In the genomic region with DNA sequence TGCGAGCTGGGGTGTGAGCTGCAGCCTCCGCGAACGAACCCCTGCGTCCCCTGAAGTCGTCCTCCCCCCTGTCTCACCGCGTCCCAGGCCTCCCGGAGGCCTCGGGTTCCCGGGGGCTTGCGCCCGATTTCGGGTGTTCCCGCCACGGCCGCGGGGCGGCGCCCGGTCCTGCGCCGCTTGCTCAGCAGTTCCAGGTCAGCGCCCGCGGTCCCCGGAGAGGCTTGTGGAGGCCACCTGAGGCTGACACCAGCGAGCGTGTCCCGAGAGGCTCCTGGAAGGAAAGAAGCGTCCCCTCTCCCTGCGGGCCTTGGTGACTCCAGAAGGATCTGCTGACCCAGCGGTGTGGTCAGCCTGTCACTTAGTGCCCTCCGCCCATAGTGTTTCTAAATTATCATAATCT, we compare ENCODE assay signal across 7 mouse cellular contexts. TPM values are rescaled to one million over a fixed set of nuclear protein-coding genes. Genes with fewer than 3 reads are reported as not detected.
DNase-seq lines count a peak whose midpoint lies in the region; ATAC-seq and TF ChIP-seq lines count a peak whose summit lies in the region.

No protein-coding gene starts in this region.

- no peak overlapping the region for H3K27ac ChIP-seq in testis, adult 2 months (ENCODE audit: control insufficient read depth, insufficient read depth, low read depth, low read length)
- H3K27ac ChIP-seq in embryonic facial prominence, embryonic 11.5 days (replicated peaks; ENCODE audit: low read depth, low read length), result no peak overlapping the region
- H3K27ac ChIP-seq in intestine, embryonic 16.5 days (ENCODE audit: low read length), result no peak overlapping the region
- H3K27ac ChIP-seq in midbrain, embryonic 13.5 days, result no peak overlapping the region

- TF ChIP-seq POLR2A in testis, adult 2 months (IDR thresholded peaks at IDR 0.05; ENCODE audit: control insufficient read depth, low read depth, low read length), result no peak

- H3K9me3 ChIP-seq in embryonic facial prominence, embryonic 11.5 days (replicated peaks; ENCODE audit: control insufficient read depth, low read length), result no peaks in the 10 kb centered on the region
- H3K9me3 ChIP-seq in intestine, embryonic 16.5 days (ENCODE audit: control insufficient read depth, low read length), result no peaks in the 10 kb centered on the region
- H3K9me3 ChIP-seq in midbrain, embryonic 13.5 days, result no peaks in the 10 kb centered on the region

- no peak overlapping the region for H3K9ac ChIP-seq in embryonic facial prominence, embryonic 11.5 days (replicated peaks; ENCODE audit: low read length)
- H3K9ac ChIP-seq in intestine, embryonic 16.5 days (ENCODE audit: low read depth, low read length), result peak overlapping the region; percentile 35; the same call in 1 of the 2 replicates
- H3K9ac ChIP-seq in midbrain, embryonic 13.5 days (replicated peaks), result no peak overlapping the region

- H3K4me1 ChIP-seq in testis, adult 2 months (ENCODE audit: control insufficient read depth, insufficient read depth, low read length), result peaks cover 6% of the 10 kb centered on the region
- H3K4me1 ChIP-seq in embryonic facial prominence, embryonic 11.5 days (ENCODE audit: control insufficient read depth, insufficient read depth, low read length), result no peaks in the 10 kb centered on the region
- peaks cover 5% of the 10 kb centered on the region; the same call in 1 of the 2 replicates for H3K4me1 ChIP-seq in intestine, embryonic 16.5 days (ENCODE audit: control insufficient read depth, insufficient read depth, low read length)
- peaks cover 6% of the 10 kb centered on the region for H3K4me1 ChIP-seq in midbrain, embryonic 13.5 days (replicated peaks)

- WGBS in embryonic facial prominence, embryonic 11.5 days, result 8% methylated on average over 34 of the region's 34 CpGs
- 9% methylated on average over 34 of the region's 34 CpGs for WGBS in intestine, embryonic 16.5 days
- WGBS in midbrain, embryonic 13.5 days, result 8% methylated on average over 34 of the region's 34 CpGs

- DNase-seq in testis, postnatal 10 days (ENCODE audit: low spot score), result no peak
- peak; percentile 59 for DNase-seq in embryonic facial prominence, embryonic 11.5 days (ENCODE audit: low spot score)
- no peak for DNase-seq in frontal cortex, postnatal 10 days (ENCODE audit: low spot score in 2 of 2)
- DNase-seq in yolk sac, embryonic 10.5 days (ENCODE audit: low spot score), result no peak

- peak; percentile 13; the same call in 1 of the 2 replicates for TF ChIP-seq CTCF in testis, adult 2 months (IDR thresholded peaks at IDR 0.05; ENCODE audit: control insufficient read depth, insufficient read depth, insufficient replicate concordance, low read depth, low read length)

- H3K27me3 ChIP-seq in testis, adult 2 months (ENCODE audit: control insufficient read depth, insufficient read depth, low read length), result no peaks in the 10 kb centered on the region
- no peaks in the 10 kb centered on the region for H3K27me3 ChIP-seq in embryonic facial prominence, embryonic 11.5 days (ENCODE audit: control insufficient read depth, insufficient read depth, low read length)
- no peaks in the 10 kb centered on the region for H3K27me3 ChIP-seq in intestine, embryonic 16.5 days (replicated peaks; ENCODE audit: control insufficient read depth, insufficient read depth, low read length)
- H3K27me3 ChIP-seq in midbrain, embryonic 13.5 days, result 0 out of 2 replicates have a peak, but pooled peaks cover 9% of the 10 kb centered on the region

- peak overlapping the region; percentile 87 for H3K4me3 ChIP-seq in testis, adult 2 months (ENCODE audit: control insufficient read depth, low read depth, low read length)
- H3K4me3 ChIP-seq in embryonic facial prominence, embryonic 11.5 days (ENCODE audit: low read depth, low read length), result 0 out of 2 replicates have a peak overlapping the region, but pooled peaks have one; percentile 6
- peak overlapping the region; percentile 20 for H3K4me3 ChIP-seq in intestine, embryonic 16.5 days (ENCODE audit: low read length)
- H3K4me3 ChIP-seq in midbrain, embryonic 13.5 days (replicated peaks), result peak overlapping the region; percentile 14

- H3K4me2 ChIP-seq in embryonic facial prominence, embryonic 11.5 days (ENCODE audit: low read depth, low read length), result peak overlapping the region; percentile 27
- H3K4me2 ChIP-seq in intestine, embryonic 16.5 days (ENCODE audit: low read depth, low read length), result peak overlapping the region; percentile 32
- H3K4me2 ChIP-seq in midbrain, embryonic 13.5 days (replicated peaks), result peak overlapping the region; percentile 42

- ATAC-seq in embryonic facial prominence, embryonic 11.5 days (replicated peaks; ENCODE audit: insufficient number of reproducible peaks, low FRiP score, low TSS enrichment, low read depth), result 0 out of 2 replicates have a peak, but pooled peaks have one; percentile 39
- ATAC-seq in intestine, embryonic 16.5 days, result peak; percentile 64
- no peak for ATAC-seq in midbrain, embryonic 13.5 days

- no peaks in the 10 kb centered on the region for H3K36me3 ChIP-seq in testis, adult 2 months (ENCODE audit: control insufficient read depth, insufficient read depth, low read length)
- H3K36me3 ChIP-seq in embryonic facial prominence, embryonic 11.5 days (replicated peaks; ENCODE audit: control insufficient read depth, insufficient read depth, low read depth, low read length), result no peaks in the 10 kb centered on the region
- H3K36me3 ChIP-seq in intestine, embryonic 16.5 days (ENCODE audit: control insufficient read depth, insufficient read depth, low read length), result no peaks in the 10 kb centered on the region
- no peaks in the 10 kb centered on the region for H3K36me3 ChIP-seq in midbrain, embryonic 13.5 days

RNA-seq across cellular contexts. Expression of gene Acsm3, which starts 16.4 kb away (rescaled TPM):
- 0.42 and 1.8 TPM in 2 replicates for polyA plus RNA-seq in testis, adult 2 months (2012; rRNA removed)
- 0.21 TPM in 1 of 2 replicates, not detected in the other for polyA plus RNA-seq in embryonic facial prominence, embryonic 11.5 days (2014; fragmentation: Nextera tagmentation; extraction: Ambion mirVana)
- 7.2 and 8.3 TPM in 2 replicates for polyA plus RNA-seq in intestine, embryonic 16.5 days (2015; fragmentation: Nextera tagmentation; extraction: Ambion mirVana)
- polyA plus RNA-seq in midbrain, embryonic 13.5 days (2015; fragmentation: Nextera tagmentation; extraction: Ambion mirVana), result 0.11 and 0.12 TPM in 2 replicates

RNA-seq across cellular contexts. Expression of gene Thumpd1, which starts 23.7 kb away (rescaled TPM):
- polyA plus RNA-seq in testis, adult 2 months (2012; rRNA removed), result 9.1 and 12.4 TPM in 2 replicates
- polyA plus RNA-seq in embryonic facial prominence, embryonic 11.5 days (2014; fragmentation: Nextera tagmentation; extraction: Ambion mirVana), result 110 and 114 TPM in 2 replicates
- 53.8 and 56.4 TPM in 2 replicates for polyA plus RNA-seq in intestine, embryonic 16.5 days (2015; fragmentation: Nextera tagmentation; extraction: Ambion mirVana)
- polyA plus RNA-seq in midbrain, embryonic 13.5 days (2015; fragmentation: Nextera tagmentation; extraction: Ambion mirVana), result 85.1 and 90.5 TPM in 2 replicates

RNA-seq across cellular contexts. Expression of gene Rexo5, which starts 49.5 kb away (rescaled TPM):
- polyA plus RNA-seq in testis, adult 2 months (2012; rRNA removed), result 51.7 and 58.3 TPM in 2 replicates
- polyA plus RNA-seq in embryonic facial prominence, embryonic 11.5 days (2014; fragmentation: Nextera tagmentation; extraction: Ambion mirVana), result 24.1 and 32.2 TPM in 2 replicates
- polyA plus RNA-seq in intestine, embryonic 16.5 days (2015; fragmentation: Nextera tagmentation; extraction: Ambion mirVana), result 15.8 and 17.2 TPM in 2 replicates
- 14.9 and 15.8 TPM in 2 replicates for polyA plus RNA-seq in midbrain, embryonic 13.5 days (2015; fragmentation: Nextera tagmentation; extraction: Ambion mirVana)

RNA-seq across cellular contexts. Expression of gene Eri2, which starts 49.5 kb away (rescaled TPM):
- polyA plus RNA-seq in testis, adult 2 months (2012; rRNA removed), result 2.1 and 3.1 TPM in 2 replicates
- polyA plus RNA-seq in embryonic facial prominence, embryonic 11.5 days (2014; fragmentation: Nextera tagmentation; extraction: Ambion mirVana), result 37.1 and 45.3 TPM in 2 replicates
- 14.0 and 15.1 TPM in 2 replicates for polyA plus RNA-seq in intestine, embryonic 16.5 days (2015; fragmentation: Nextera tagmentation; extraction: Ambion mirVana)
- polyA plus RNA-seq in midbrain, embryonic 13.5 days (2015; fragmentation: Nextera tagmentation; extraction: Ambion mirVana), result 22.7 and 23.3 TPM in 2 replicates

RNA-seq across cellular contexts. Expression of gene Acsm4, which starts 54.5 kb away (rescaled TPM):
- not detected in 2 replicates for polyA plus RNA-seq in testis, adult 2 months (2012; rRNA removed)
- 4.0 and 8.3 TPM in 2 replicates for polyA plus RNA-seq in embryonic facial prominence, embryonic 11.5 days (2014; fragmentation: Nextera tagmentation; extraction: Ambion mirVana)
- polyA plus RNA-seq in intestine, embryonic 16.5 days (2015; fragmentation: Nextera tagmentation; extraction: Ambion mirVana), result not detected in 2 replicates
- polyA plus RNA-seq in midbrain, embryonic 13.5 days (2015; fragmentation: Nextera tagmentation; extraction: Ambion mirVana), result not detected in 2 replicates

Comparison
In these comparisons a context has a peak if more than half of its experiments do, and no peak if none do; other contexts are left out.
1. H3K4me3 ChIP-seq: peak in every context shown above with its lines; median percentile 87 in testis, adult 2 months; 20 in intestine, embryonic 16.5 days; 14 in midbrain, embryonic 13.5 days; 6 in embryonic facial prominence, embryonic 11.5 days.